Mouse (Mus musculus) midbrain, embryonic 12.5 days (tissue): ENCODE measurements at regions not wholly inside any gene's neighbourhood (a gene's known extent, or its start where the extent isn't known, plus 50 kb on each side); places are given as distances from the start of the nearest gene placed in this dataset.
A peak's percentile ranks its signal among the peaks of the same experiment; 100 is the strongest.

ENCODE experiments used
- ATAC-seq: fragments of 200-750 bp; cut with Nextera tagmentation; 2 replicates; pipeline ENCODE4 v1.8.0; 2017; ENCODE audit warnings: low read depth, moderate TSS enrichment, moderate library complexity; ENCODE audit not compliant: low FRiP score
- H3K27ac ChIP-seq: fragments of 300-500 bp; sonication (generic); replicated peaks from 2 replicates; pipeline ENCODE4 v1.5.1; 2016; ENCODE audit warnings: mild to moderate bottlenecking
- H3K27me3 ChIP-seq: fragments of 300-500 bp; sonication (generic); 2 replicates; pipeline ENCODE4 v1.6.1; 2016; ENCODE audit warnings: mild to moderate bottlenecking
- H3K36me3 ChIP-seq: fragments of 300-500 bp; sonication (generic); 2 replicates; pipeline ENCODE4 v1.6.1; 2016
- H3K4me1 ChIP-seq: fragments of 300-500 bp; sonication (generic); 2 replicates; pipeline ENCODE4 v1.6.1; 2016
- H3K4me2 ChIP-seq: fragments of 300-500 bp; sonication (generic); replicated peaks from 2 replicates; pipeline ENCODE4 v1.6.1; 2016; ENCODE audit warnings: mild to moderate bottlenecking, moderate library complexity
- H3K4me3 ChIP-seq: fragments of 300-500 bp; sonication (generic); 2 replicates; pipeline ENCODE4 v1.5.1; 2016; ENCODE audit warnings: mild to moderate bottlenecking
- H3K9ac ChIP-seq: fragments of 300-500 bp; sonication (generic); replicated peaks from 2 replicates; pipeline ENCODE4 v1.6.1; 2016; ENCODE audit warnings: mild to moderate bottlenecking, moderate library complexity
- H3K9me3 ChIP-seq: fragments of 300-500 bp; sonication (generic); 2 replicates; pipeline ENCODE4 v1.6.1; 2016; ENCODE audit warnings: mild to moderate bottlenecking
- WGBS: fragments of 180-500 bp; shearing (Covaris S2); methylation state at CpG from one replicate; pipeline ENCODE4 v1.1.7; 2016; 5-methylcytosine and 5-hydroxymethylcytosine counted together

- H3K36me3 ChIP-seq = no peaks in the 10 kb centered on the region
- no peak for ATAC-seq
- H3K27me3 ChIP-seq = no peaks in the 10 kb centered on the region
- H3K27ac ChIP-seq = no peak overlapping the region
- no peaks in the 10 kb centered on the region for H3K9me3 ChIP-seq
- H3K4me3 ChIP-seq = no peak overlapping the region
- H3K4me1 ChIP-seq = no peaks in the 10 kb centered on the region
- WGBS = 62% methylated on average over 4 of the region's 4 CpGs
- H3K4me2 ChIP-seq = no peak overlapping the region
- no peak overlapping the region for H3K9ac ChIP-seq
These were observed 606.2 kb upstream of the Crim1 start for GRCm38 (mm10) chr17:77593807-77594206.

GRCm38 (mm10) chr17:77596453-77596852 lies 603.6 kb upstream of the Crim1 start:
- Histone ChIP-seq H3K4me2 (no peak overlapping the region), H3K36me3 (no peaks in the 10 kb centered on the region), H3K9me3 (no peaks in the 10 kb centered on the region), H3K4me1 (no peaks in the 10 kb centered on the region), H3K27ac (no peak overlapping the region), H3K27me3 (no peaks in the 10 kb centered on the region), H3K9ac (no peak overlapping the region), H3K4me3 (no peak overlapping the region)
- 88% methylated on average over 1 of the region's 1 CpGs for WGBS
- no peak for ATAC-seq

GRCm38 (mm10) chr17:77623472-77623871 lies 576.6 kb upstream of the Crim1 start:
- no peak overlapping the region for H3K9ac ChIP-seq
- ATAC-seq = no peak
- 55% methylated on average over 2 of the region's 2 CpGs for WGBS
- no peaks in the 10 kb centered on the region for H3K36me3 ChIP-seq
- no peaks in the 10 kb centered on the region for H3K27me3 ChIP-seq
- 0 out of 2 replicates have a peak, but pooled peaks cover 2% of the 10 kb centered on the region for H3K9me3 ChIP-seq
- no peak overlapping the region for H3K4me3 ChIP-seq
- H3K4me1 ChIP-seq = no peaks in the 10 kb centered on the region
- H3K4me2 ChIP-seq = no peak overlapping the region
- no peak overlapping the region for H3K27ac ChIP-seq

- H3K4me2 ChIP-seq = no peak overlapping the region
- no peak overlapping the region for H3K4me3 ChIP-seq
- H3K9me3 ChIP-seq = 0 out of 2 replicates have a peak, but pooled peaks cover 6% of the 10 kb centered on the region
- no peaks in the 10 kb centered on the region for H3K4me1 ChIP-seq
- H3K36me3 ChIP-seq = no peaks in the 10 kb centered on the region
- no peak overlapping the region for H3K27ac ChIP-seq
- WGBS = 89% methylated on average over 1 of the region's 1 CpGs
- no peak overlapping the region for H3K9ac ChIP-seq
- no peak for ATAC-seq
- H3K27me3 ChIP-seq = no peaks in the 10 kb centered on the region
These were observed 575.9 kb upstream of the Crim1 start for GRCm38 (mm10) chr17:77624103-77624502.

GRCm38 (mm10) chr17:77642355-77642754 lies 557.7 kb upstream of the Crim1 start:
- no peak overlapping the region for H3K4me2 ChIP-seq
- H3K27me3 ChIP-seq = no peaks in the 10 kb centered on the region
- no peak overlapping the region for H3K27ac ChIP-seq
- no peak overlapping the region for H3K9ac ChIP-seq
- H3K4me3 ChIP-seq = no peak overlapping the region
- ATAC-seq = no peak
- no peaks in the 10 kb centered on the region for H3K9me3 ChIP-seq
- no peaks in the 10 kb centered on the region for H3K36me3 ChIP-seq
- no peaks in the 10 kb centered on the region for H3K4me1 ChIP-seq
- 83% methylated on average over 2 of the region's 2 CpGs for WGBS

GRCm38 (mm10) chr17:77648946-77649345 lies 551.1 kb upstream of the Crim1 start:
- no peaks in the 10 kb centered on the region for H3K4me1 ChIP-seq
- no peak for ATAC-seq
- H3K27ac ChIP-seq = no peak overlapping the region
- H3K9me3 ChIP-seq = no peaks in the 10 kb centered on the region
- no peak overlapping the region for H3K4me2 ChIP-seq
- H3K4me3 ChIP-seq = no peak overlapping the region
- no peaks in the 10 kb centered on the region for H3K27me3 ChIP-seq
- H3K9ac ChIP-seq = no peak overlapping the region
- H3K36me3 ChIP-seq = no peaks in the 10 kb centered on the region
- WGBS = 89% methylated on average over 3 of the region's 3 CpGs

- Histone ChIP-seq H3K4me2 (no peak overlapping the region), H3K36me3 (no peaks in the 10 kb centered on the region), H3K27ac (no peak overlapping the region), H3K27me3 (no peaks in the 10 kb centered on the region), H3K4me3 (no peak overlapping the region), H3K9ac (no peak overlapping the region), H3K9me3 (no peaks in the 10 kb centered on the region), H3K4me1 (no peaks in the 10 kb centered on the region)
- ATAC-seq = 0 out of 2 replicates have a peak, but pooled peaks have one; percentile 58
These were observed 548.2 kb upstream of the Crim1 start for GRCm38 (mm10) chr17:77651861-77652260.
